7 mouse cellular contexts compared by ENCODE assay signal in genomic region chr13:99412477-99413080, GRCm38 (mm10).
DNase-seq lines count a peak whose midpoint lies in the region; ATAC-seq lines count a peak whose summit lies in the region.

No protein-coding gene starts in this region.

- DNase-seq in 416B (ENCODE audit: low read depth) (peak; percentile 71), MEL-GATA-1-ER (ENCODE audit: extremely low read depth, low read depth) (peak; percentile 30)
- DNase-seq in embryonic facial prominence, embryonic 11.5 days (ENCODE audit: low spot score), result peak; percentile 27
- DNase-seq in kidney, postnatal 25 days, result peak; percentile 47 to 77
- DNase-seq in layer of hippocampus, adult 18-20 months (ENCODE audit: low spot score in 2 of 2), result no peak

- H3K4me2 ChIP-seq in embryonic facial prominence, embryonic 11.5 days (ENCODE audit: low read depth, low read length), result no peak overlapping the region
- H3K4me2 ChIP-seq in heart, embryonic 16.5 days (ENCODE audit: low read depth, low read length), result peak overlapping the region; percentile 24
- H3K4me2 ChIP-seq in midbrain, embryonic 15.5 days, result no peak overlapping the region

- ATAC-seq in embryonic facial prominence, embryonic 11.5 days (replicated peaks; ENCODE audit: insufficient number of reproducible peaks, low FRiP score, low TSS enrichment, low read depth), result no peak
- 0 out of 2 replicates have a peak, but pooled peaks have one; percentile 20 for ATAC-seq in heart, embryonic 16.5 days (replicated peaks; ENCODE audit: extremely low read depth, insufficient read depth, low FRiP score)
- no peak for ATAC-seq in midbrain, embryonic 15.5 days (replicated peaks)

- no peaks in the 10 kb centered on the region for H3K27me3 ChIP-seq in embryonic facial prominence, embryonic 11.5 days (ENCODE audit: control insufficient read depth, insufficient read depth, low read length)
- no peaks in the 10 kb centered on the region for H3K27me3 ChIP-seq in heart, embryonic 16.5 days (ENCODE audit: control insufficient read depth, insufficient read depth, low read length)
- H3K27me3 ChIP-seq in midbrain, embryonic 15.5 days (replicated peaks), result no peaks in the 10 kb centered on the region

- H3K9ac ChIP-seq in embryonic facial prominence, embryonic 11.5 days (replicated peaks; ENCODE audit: low read length), result no peak overlapping the region; the same call in 1 of the 2 replicates
- H3K9ac ChIP-seq in heart, embryonic 16.5 days (ENCODE audit: low read length), result peak overlapping the region; percentile 12; the same call in 1 of the 2 replicates
- no peak overlapping the region for H3K9ac ChIP-seq in midbrain, embryonic 15.5 days

- peaks cover 7% of the 10 kb centered on the region for H3K4me1 ChIP-seq in embryonic facial prominence, embryonic 11.5 days (ENCODE audit: control insufficient read depth, insufficient read depth, low read length)
- H3K4me1 ChIP-seq in heart, embryonic 16.5 days (ENCODE audit: control insufficient read depth, insufficient read depth, low read length), result peaks cover 5% of the 10 kb centered on the region
- peaks cover 16% of the 10 kb centered on the region for H3K4me1 ChIP-seq in midbrain, embryonic 15.5 days

- peak overlapping the region; percentile 59; the same call in 1 of the 2 replicates for H3K27ac ChIP-seq in embryonic facial prominence, embryonic 11.5 days (replicated peaks; ENCODE audit: low read depth, low read length)
- H3K27ac ChIP-seq in heart, embryonic 16.5 days (ENCODE audit: low read length), result peak overlapping the region; percentile 80
- 0 out of 2 replicates have a peak overlapping the region, but pooled peaks have one; percentile 26 for H3K27ac ChIP-seq in midbrain, embryonic 15.5 days

- H3K4me3 ChIP-seq in embryonic facial prominence, embryonic 11.5 days (ENCODE audit: low read depth, low read length), result no peak overlapping the region
- H3K4me3 ChIP-seq in heart, embryonic 16.5 days (ENCODE audit: low read length), result peak overlapping the region; percentile 9
- H3K4me3 ChIP-seq in midbrain, embryonic 15.5 days, result no peak overlapping the region

- 74% methylated on average over 11 of the region's 11 CpGs for whole genome bisulfite sequencing in embryonic facial prominence, embryonic 11.5 days
- WGBS in heart, embryonic 16.5 days, result 35% methylated on average over 11 of the region's 11 CpGs
- 30% methylated on average over 11 of the region's 11 CpGs for WGBS in midbrain, embryonic 15.5 days

- H3K9me3 ChIP-seq in embryonic facial prominence, embryonic 11.5 days (replicated peaks; ENCODE audit: control insufficient read depth, low read length), result no peaks in the 10 kb centered on the region
- H3K9me3 ChIP-seq in heart, embryonic 16.5 days (replicated peaks; ENCODE audit: control insufficient read depth, low read length), result no peaks in the 10 kb centered on the region
- H3K9me3 ChIP-seq in midbrain, embryonic 15.5 days, result no peaks in the 10 kb centered on the region

- peaks cover 3% of the 10 kb centered on the region for H3K36me3 ChIP-seq in embryonic facial prominence, embryonic 11.5 days (replicated peaks; ENCODE audit: control insufficient read depth, insufficient read depth, low read depth, low read length)
- H3K36me3 ChIP-seq in heart, embryonic 16.5 days (ENCODE audit: control insufficient read depth, insufficient read depth), result peaks cover 19% of the 10 kb centered on the region
- no peaks in the 10 kb centered on the region for H3K36me3 ChIP-seq in midbrain, embryonic 15.5 days (replicated peaks)

Comparison
In these comparisons a context has a peak if more than half of its experiments do, and no peak if none do; other contexts are left out.
1. DNase-seq: peak in 416B (single experiment), MEL-GATA-1-ER (single experiment), embryonic facial prominence, embryonic 11.5 days (single experiment) and kidney, postnatal 25 days (2 of 2); none in layer of hippocampus, adult 18-20 months (0 of 2).
2. H3K27ac ChIP-seq: peak in every context shown above with its lines; median percentile 80 in heart, embryonic 16.5 days; 59 in embryonic facial prominence, embryonic 11.5 days; 26 in midbrain, embryonic 15.5 days.